30 mouse cellular contexts compared by ENCODE assay signal in the genomic region with DNA sequence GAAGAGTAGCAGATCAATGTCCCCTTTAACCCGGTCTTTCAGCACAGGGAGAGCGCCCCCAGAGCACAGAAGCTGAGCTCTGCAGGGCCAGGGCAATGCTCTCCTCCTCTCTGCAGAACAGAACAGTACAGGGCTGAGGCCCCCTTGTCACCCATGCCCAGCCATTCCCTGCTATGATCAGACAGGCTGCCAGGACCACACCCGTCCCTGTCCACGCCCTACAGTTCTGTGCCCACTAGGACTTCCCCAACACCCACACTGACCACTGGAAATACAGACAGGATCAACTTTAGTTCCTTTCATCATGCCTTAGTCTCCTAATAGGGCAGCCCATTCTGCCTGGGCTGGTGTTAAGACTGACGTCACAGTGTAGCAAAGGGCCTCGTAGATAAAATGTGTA. TPM values are rescaled to one million over a fixed set of nuclear protein-coding genes. Genes with fewer than 3 reads are reported as not detected.
DNase-seq lines count a peak whose midpoint lies in the region; ATAC-seq and TF ChIP-seq lines count a peak whose summit lies in the region.
"Had no signal": no experiment of that assay in that cellular context is flagged by ENCODE, and none has a peak within 500 bp of the region (broad histone marks: within the 10 kb centered on the region; RNA-seq: fewer than 3 reads in every experiment).

No protein-coding gene starts in this region.

- H3K9me3 ChIP-seq in heart, embryonic 10.5 days, result no peaks in the 10 kb centered on the region
- H3K9me3 ChIP-seq in kidney, embryonic 15.5 days (replicated peaks), result no peaks in the 10 kb centered on the region
- H3K9me3 ChIP-seq in stomach, embryonic 14.5 days (ENCODE audit: control insufficient read depth, low read depth, low read length), result no peaks in the 10 kb centered on the region
- H3K9me3 ChIP-seq in stomach, postnatal 0 days (ENCODE audit: control insufficient read depth, low read length), result no peaks in the 10 kb centered on the region
- H3K9me3 ChIP-seq: embryonic facial prominence, embryonic 10.5 days; embryonic facial prominence, embryonic 15.5 days; hindbrain, embryonic 13.5 days; midbrain, embryonic 12.5 days; neural tube, embryonic 13.5 days had no signal

- no peak for TF ChIP-seq EP300 in stomach, postnatal 0 days (optimal IDR thresholded peaks at IDR 0.05)

- no peaks in the 10 kb centered on the region for H3K27me3 ChIP-seq in heart, embryonic 10.5 days (ENCODE audit: insufficient read depth, poor library complexity, severe bottlenecking)
- H3K27me3 ChIP-seq in kidney, embryonic 15.5 days, result no peaks in the 10 kb centered on the region
- no peaks in the 10 kb centered on the region for H3K27me3 ChIP-seq in stomach, embryonic 14.5 days (ENCODE audit: control insufficient read depth, insufficient read depth, low read length)
- no peaks in the 10 kb centered on the region for H3K27me3 ChIP-seq in stomach, postnatal 0 days (ENCODE audit: control insufficient read depth, insufficient read depth, low read length)
- H3K27me3 ChIP-seq: embryonic facial prominence, embryonic 15.5 days; hindbrain, embryonic 13.5 days; midbrain, embryonic 12.5 days; neural tube, embryonic 13.5 days; Patski had no signal

- no peak for ATAC-seq in kidney, embryonic 15.5 days (replicated peaks; ENCODE audit: low FRiP score)
- no peak for ATAC-seq in stomach, embryonic 14.5 days (ENCODE audit: insufficient number of reproducible peaks, insufficient read depth, low FRiP score, low read depth)
- no peak for ATAC-seq in stomach, postnatal 0 days (ENCODE audit: low FRiP score, low TSS enrichment)
- ATAC-seq: forebrain, embryonic 14.5 days; intestine, postnatal 0 days; Patski had no signal

- no peak for TF ChIP-seq CTCF in stomach, postnatal 0 days (IDR thresholded peaks at IDR 0.05; ENCODE audit: low read depth)

- H3K4me2 ChIP-seq in kidney, embryonic 15.5 days, result no peak overlapping the region
- H3K4me2 ChIP-seq in stomach, embryonic 14.5 days (replicated peaks; ENCODE audit: low read depth, low read length), result no peak overlapping the region
- H3K4me2 ChIP-seq in stomach, postnatal 0 days (replicated peaks; ENCODE audit: low read depth), result no peak overlapping the region
- H3K4me2 ChIP-seq: embryonic facial prominence, embryonic 15.5 days; hindbrain, embryonic 13.5 days; midbrain, embryonic 12.5 days; neural tube, embryonic 13.5 days had no signal

- peaks cover 60% of the 10 kb centered on the region for H3K4me1 ChIP-seq in heart, embryonic 10.5 days
- H3K4me1 ChIP-seq in kidney, embryonic 15.5 days, result peaks cover 37% of the 10 kb centered on the region
- H3K4me1 ChIP-seq in stomach, embryonic 14.5 days (ENCODE audit: control insufficient read depth, insufficient read depth, low read length), result peaks cover 34% of the 10 kb centered on the region
- peaks cover 5% of the 10 kb centered on the region; the same call in 1 of the 2 replicates for H3K4me1 ChIP-seq in stomach, postnatal 0 days (replicated peaks; ENCODE audit: control insufficient read depth, insufficient read depth)

- peak overlapping the region; percentile 63; the same call in 1 of the 2 replicates for H3K27ac ChIP-seq in heart, embryonic 10.5 days
- H3K27ac ChIP-seq in kidney, embryonic 15.5 days, result peak overlapping the region; percentile 92; the same call in 1 of the 2 replicates
- peak overlapping the region; percentile 87; the same call in 1 of the 2 replicates for H3K27ac ChIP-seq in stomach, embryonic 14.5 days (ENCODE audit: low read length)
- no peak overlapping the region for H3K27ac ChIP-seq in stomach, postnatal 0 days (replicated peaks)
- H3K27ac ChIP-seq: hindbrain, embryonic 13.5 days; liver, embryonic 14.5 days; neural tube, embryonic 13.5 days had no signal

- WGBS in heart, embryonic 10.5 days, result 68% methylated on average over 6 of the region's 6 CpGs
- WGBS in kidney, embryonic 15.5 days, result 85% methylated on average over 6 of the region's 6 CpGs
- WGBS in stomach, embryonic 14.5 days, result 72% methylated on average over 6 of the region's 6 CpGs
- 64% methylated on average over 6 of the region's 6 CpGs for WGBS in stomach, postnatal 0 days

- peaks cover 6% of the 10 kb centered on the region; the same call in 1 of the 2 replicates for H3K36me3 ChIP-seq in heart, embryonic 10.5 days
- peaks cover 5% of the 10 kb centered on the region; the same call in 1 of the 2 replicates for H3K36me3 ChIP-seq in kidney, embryonic 15.5 days
- H3K36me3 ChIP-seq in stomach, embryonic 14.5 days (ENCODE audit: control insufficient read depth, insufficient read depth, low read length), result no peaks in the 10 kb centered on the region; the same call in 1 of the 2 replicates
- H3K36me3 ChIP-seq in stomach, postnatal 0 days (ENCODE audit: control insufficient read depth, insufficient read depth, low read length), result no peaks in the 10 kb centered on the region
- H3K36me3 ChIP-seq: embryonic facial prominence, embryonic 10.5 days; hindbrain, embryonic 13.5 days; midbrain, embryonic 12.5 days; neural tube, embryonic 13.5 days had no signal

- DNase-seq in heart, embryonic 10.5 days (ENCODE audit: low spot score), result peak; percentile 74
- no peak for DNase-seq in heart, postnatal 14 days
- DNase-seq in kidney, adult 18-20 months, result no peak
- DNase-seq in stomach, postnatal 0 days (ENCODE audit: low spot score), result no peak
- DNase-seq in left cerebral cortex, adult 9 months (ENCODE audit: low spot score in 2 of 2), result no peak
- DNase-seq: adrenal gland, postnatal 10 days; cerebellum, adult 8-10 months; cerebellum, postnatal 25 days; kidney, postnatal 4 days; left cerebral cortex, postnatal 4 days; liver; lung, adult 2 months; lung, postnatal 14 days; retina, postnatal 1 day; right cerebral cortex, postnatal 14 days; thymus, adult 2 months; thymus, postnatal 36 days had no signal

- H3K4me3 ChIP-seq in heart, embryonic 10.5 days, result no peak overlapping the region
- no peak overlapping the region for H3K4me3 ChIP-seq in kidney, embryonic 15.5 days (replicated peaks)
- no peak overlapping the region for H3K4me3 ChIP-seq in stomach, embryonic 14.5 days (ENCODE audit: low read depth, low read length)
- H3K4me3 ChIP-seq in stomach, postnatal 0 days (ENCODE audit: low read depth, low read length), result no peak overlapping the region
- H3K4me3 ChIP-seq: embryonic facial prominence, embryonic 10.5 days; embryonic facial prominence, embryonic 15.5 days; hindbrain, embryonic 13.5 days; midbrain, embryonic 12.5 days; neural tube, embryonic 13.5 days had no signal

- intact Hi-C loops in heart, postnatal 14 days (cut with DNase I), result no loop called here

- no peak overlapping the region for H3K9ac ChIP-seq in kidney, embryonic 15.5 days
- no peak overlapping the region for H3K9ac ChIP-seq in stomach, embryonic 14.5 days (replicated peaks; ENCODE audit: low read depth, low read length)
- H3K9ac ChIP-seq in stomach, postnatal 0 days (ENCODE audit: low read length), result no peak overlapping the region
- H3K9ac ChIP-seq: embryonic facial prominence, embryonic 15.5 days; hindbrain, embryonic 13.5 days; liver, embryonic 14.5 days; midbrain, embryonic 12.5 days; neural tube, embryonic 13.5 days had no signal

RNA-seq across cellular contexts. Expression of gene Loxl1, which starts 15.9 kb away (rescaled TPM):
- polyA plus RNA-seq in heart, embryonic 10.5 days (2016; fragmentation: Nextera tagmentation; extraction: Ambion mirVana), result 35.7 and 36.1 TPM in 2 replicates
- total RNA-seq in heart, postnatal 14 days (2021), result 10 to 100 TPM; 50.5 to 53.2 TPM
- polyA plus RNA-seq in kidney, embryonic 15.5 days (2015; fragmentation: Nextera tagmentation; extraction: Ambion mirVana), result 33.2 and 39.7 TPM in 2 replicates
- 32.2 and 38.5 TPM in 2 replicates for polyA plus RNA-seq in stomach, embryonic 14.5 days (2014; fragmentation: Nextera tagmentation; extraction: Ambion mirVana)
- 49.3 and 63.7 TPM in 2 replicates for polyA plus RNA-seq in stomach, postnatal 0 days (2015; fragmentation: Nextera tagmentation; extraction: Ambion mirVana)
- total RNA-seq: megakaryocyte progenitor cell, adult 5-6 weeks; MEL had no signal

RNA-seq across cellular contexts. Expression of gene Stoml1, which starts 44.1 kb away (rescaled TPM):
- polyA plus RNA-seq in heart, embryonic 10.5 days (2016; fragmentation: Nextera tagmentation; extraction: Ambion mirVana), result 24.2 and 27.0 TPM in 2 replicates
- total RNA-seq in heart, postnatal 14 days (2021), result 10 to 100 TPM; 12.7 to 12.9 TPM
- polyA plus RNA-seq in kidney, embryonic 15.5 days (2015; fragmentation: Nextera tagmentation; extraction: Ambion mirVana), result 29.9 and 33.6 TPM in 2 replicates
- polyA plus RNA-seq in stomach, embryonic 14.5 days (2014; fragmentation: Nextera tagmentation; extraction: Ambion mirVana), result 27.0 and 30.3 TPM in 2 replicates
- 19.9 and 20.4 TPM in 2 replicates for polyA plus RNA-seq in stomach, postnatal 0 days (2015; fragmentation: Nextera tagmentation; extraction: Ambion mirVana)

RNA-seq across cellular contexts. Expression of gene Pml, which starts 47.5 kb away (rescaled TPM):
- 14.7 and 17.6 TPM in 2 replicates for polyA plus RNA-seq in heart, embryonic 10.5 days (2016; fragmentation: Nextera tagmentation; extraction: Ambion mirVana)
- 10 to 100 TPM; 10.9 to 11.9 TPM for total RNA-seq in heart, postnatal 14 days (2021)
- polyA plus RNA-seq in kidney, embryonic 15.5 days (2015; fragmentation: Nextera tagmentation; extraction: Ambion mirVana), result 21.0 and 24.7 TPM in 2 replicates
- polyA plus RNA-seq in stomach, embryonic 14.5 days (2014; fragmentation: Nextera tagmentation; extraction: Ambion mirVana), result 15.0 and 17.2 TPM in 2 replicates
- 5.2 and 6.7 TPM in 2 replicates for polyA plus RNA-seq in stomach, postnatal 0 days (2015; fragmentation: Nextera tagmentation; extraction: Ambion mirVana)
